Mouse (Mus musculus) cerebellum, postnatal 25 days (tissue): ENCODE data around the gene Grik2.
A peak's percentile ranks its signal among the peaks of the same experiment; 100 is the strongest.
"Not testable (repeated sequence)": the region's sequence is repeated elsewhere in the genome, so short reads cannot be mapped to it uniquely, and the experiment has no call there.

ENCODE experiments used
- DNase-seq, 2 experiments: peaks; one replicate each; pipeline ENCODE4 v3.0.0; 2021; ENCODE audit warnings: mixed read lengths in 2 of 2

Grik2 gene

GRCm38 (mm10) chr10:49647116-49647515 lies 141.4 kb downstream of the Grik2 start:
- DNase-seq = no peak

DNA sequence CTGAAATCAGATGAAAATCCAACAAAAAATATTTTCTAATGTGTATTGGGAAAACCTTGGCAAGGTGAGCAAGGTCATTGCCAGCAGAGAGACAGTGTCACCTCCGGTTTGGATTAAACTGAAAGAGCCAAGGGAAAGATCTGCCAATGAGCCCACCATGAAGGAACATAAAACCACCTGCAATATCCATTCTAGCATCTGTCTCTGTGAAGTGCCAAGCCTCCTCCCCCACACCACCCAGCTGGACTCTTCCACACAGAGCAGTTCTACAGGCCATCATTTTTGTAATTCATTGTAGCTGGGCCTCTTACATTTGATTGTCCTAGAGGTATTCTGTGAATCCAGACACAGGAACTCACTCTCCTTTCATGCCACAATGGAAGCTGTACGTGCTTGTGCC lies 148.7 kb downstream of the Grik2 start:
- peak; percentile 81 to 83 for DNase-seq

GRCm38 (mm10) chr10:49623951-49624350 lies 164.6 kb downstream of the Grik2 start:
- no peak for DNase-seq

DNA sequence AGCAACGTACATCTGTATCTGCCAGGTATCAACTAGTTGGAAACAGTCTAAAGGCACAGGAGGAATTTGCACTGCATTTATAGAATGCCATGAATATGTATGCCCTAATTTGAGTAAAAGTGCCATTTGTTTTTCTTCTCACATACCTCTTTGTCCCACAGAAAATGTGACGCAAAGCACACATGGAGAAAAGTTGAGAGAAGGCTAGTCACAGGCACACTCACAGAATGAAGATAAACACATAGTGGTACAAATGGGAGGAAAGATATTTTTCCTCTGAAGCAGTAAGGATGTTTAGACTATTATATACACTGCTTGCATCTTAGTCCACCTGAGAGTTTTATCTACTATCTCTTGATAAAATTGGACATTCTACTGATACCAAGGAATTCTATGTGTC lies 190.9 kb downstream of the Grik2 start:
- no peak for DNase-seq

DNA sequence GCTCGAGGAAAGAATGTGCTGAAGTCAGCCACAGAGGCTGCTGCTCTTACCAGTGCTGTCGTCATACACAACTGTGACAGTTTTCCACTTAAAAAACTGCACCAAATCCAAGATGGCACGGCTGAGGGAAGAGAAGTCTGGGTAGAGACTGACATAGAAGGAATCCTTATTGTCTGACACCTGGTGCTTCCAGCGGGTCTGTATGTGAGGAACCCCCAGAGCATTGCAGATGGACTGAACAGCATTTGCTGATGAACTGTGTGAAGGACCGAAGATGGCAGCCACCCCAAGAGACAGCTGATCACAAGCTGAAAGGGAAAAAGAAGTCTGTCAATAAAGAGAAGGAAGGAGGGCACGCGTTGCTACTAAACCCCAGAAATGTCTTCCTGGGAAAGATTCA lies 215.1 kb downstream of the Grik2 start:
- no peak for DNase-seq

DNA sequence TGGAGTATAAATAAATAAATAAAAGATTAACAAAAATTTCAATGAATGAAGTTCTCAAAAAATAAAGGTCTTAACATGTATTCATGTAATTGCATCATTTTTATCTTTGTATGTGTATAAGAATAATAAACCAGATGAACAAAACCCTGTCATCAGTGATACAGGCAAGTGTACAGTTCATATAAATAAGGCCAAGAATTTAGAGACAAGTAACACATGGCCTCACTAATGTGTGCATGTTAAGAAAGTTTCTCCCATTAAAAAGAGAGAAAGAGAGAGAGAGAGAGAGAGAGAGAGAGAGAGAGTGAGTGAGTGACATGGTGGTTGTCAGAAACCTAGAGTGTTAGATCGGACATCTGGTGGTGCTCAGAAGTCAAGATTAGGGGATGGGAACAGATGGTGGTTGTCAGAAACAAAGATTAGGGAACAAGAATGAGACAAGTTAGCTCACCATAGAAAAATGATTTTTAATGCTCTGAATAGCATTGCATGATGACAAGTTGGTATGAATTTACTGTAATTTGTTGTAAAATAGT lies 228.6 kb downstream of the Grik2 start:
- no peak for DNase-seq

DNA sequence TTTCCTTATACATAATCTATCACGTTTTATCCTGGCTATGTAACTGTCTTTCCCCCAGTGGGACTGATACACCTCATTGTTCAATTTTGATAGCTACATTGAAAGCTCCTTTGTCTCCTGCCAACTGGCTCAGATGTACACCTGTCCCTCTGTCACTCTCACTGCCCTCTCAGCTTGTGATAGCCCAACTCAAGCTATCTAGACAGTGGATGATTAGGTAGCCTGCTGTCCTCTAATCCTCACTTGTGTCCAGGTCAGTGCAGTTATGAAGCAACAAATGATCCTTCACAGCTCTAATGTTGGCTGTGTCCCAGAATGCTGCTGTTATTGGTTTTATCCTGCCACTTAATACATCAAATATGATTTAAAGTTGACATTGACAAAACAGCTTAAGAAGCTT lies 246.3 kb downstream of the Grik2 start:
- peak; percentile 7 to 19 for DNase-seq

DNA sequence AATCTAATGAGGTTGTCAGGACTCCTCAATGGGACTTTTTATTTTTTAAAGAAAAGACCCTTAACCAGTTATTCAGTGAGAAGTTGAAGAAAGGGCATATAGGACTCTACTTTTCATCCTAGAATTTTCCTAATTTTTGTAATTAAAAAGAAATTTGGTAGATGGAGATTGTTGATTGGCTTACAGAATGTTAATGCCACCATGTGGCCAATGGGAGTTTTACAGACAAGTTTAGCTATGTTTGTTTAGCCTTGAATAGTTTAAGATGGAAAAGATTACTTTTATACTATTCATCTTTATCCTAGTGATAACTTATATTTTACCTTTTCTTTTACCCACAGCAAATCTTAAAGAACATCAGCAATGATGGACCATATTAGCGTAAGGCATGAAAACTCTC lies 268.8 kb downstream of the Grik2 start:
- DNase-seq = no peak

DNA sequence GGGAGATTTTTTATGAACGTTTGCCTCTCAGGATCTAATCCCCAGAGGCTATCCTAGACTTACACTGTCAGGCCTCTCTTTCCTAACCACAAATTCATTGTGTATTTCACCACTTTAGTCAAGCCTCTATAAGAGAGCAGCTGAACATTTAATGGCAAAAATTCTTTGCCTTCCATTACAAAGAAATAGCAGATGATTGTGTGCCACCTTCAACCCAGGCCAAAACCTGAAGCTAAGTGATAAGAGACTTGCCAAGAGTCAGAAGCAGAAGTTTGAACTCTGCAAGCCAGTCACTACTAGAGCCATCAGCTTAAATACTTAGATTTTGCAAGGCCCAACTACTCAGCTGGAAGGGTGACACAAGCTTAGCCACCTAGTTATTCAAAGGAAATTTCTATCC lies 287.9 kb downstream of the Grik2 start:
- no peak for DNase-seq

DNA sequence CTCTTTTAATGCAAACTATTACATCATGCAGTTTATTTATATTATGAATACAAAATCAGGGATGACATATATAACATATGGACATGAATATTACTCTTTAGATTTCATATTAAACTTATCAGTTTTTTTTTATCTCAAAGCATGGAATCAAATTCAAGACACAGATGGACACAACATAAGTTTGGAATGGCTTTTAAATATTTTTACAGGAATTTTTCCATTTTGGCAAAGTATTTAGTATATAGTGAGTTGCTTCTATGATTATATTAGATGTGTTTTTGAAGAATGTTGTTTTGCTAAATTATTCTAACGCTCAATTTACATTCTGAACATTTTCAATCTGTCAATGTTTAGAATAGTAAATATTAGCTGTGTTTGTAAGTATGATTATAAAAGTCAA lies 291.3 kb downstream of the Grik2 start:
- no peak for DNase-seq

- DNase-seq = peak in 1 of 2 experiments; percentile 38
Observed at GRCm38 (mm10) chr10:49481439-49481838, 307.1 kb downstream of the Grik2 start.

- DNase-seq = no peak
Observed at GRCm38 (mm10) chr10:49480085-49480749, 308.3 kb downstream of the Grik2 start.

DNA sequence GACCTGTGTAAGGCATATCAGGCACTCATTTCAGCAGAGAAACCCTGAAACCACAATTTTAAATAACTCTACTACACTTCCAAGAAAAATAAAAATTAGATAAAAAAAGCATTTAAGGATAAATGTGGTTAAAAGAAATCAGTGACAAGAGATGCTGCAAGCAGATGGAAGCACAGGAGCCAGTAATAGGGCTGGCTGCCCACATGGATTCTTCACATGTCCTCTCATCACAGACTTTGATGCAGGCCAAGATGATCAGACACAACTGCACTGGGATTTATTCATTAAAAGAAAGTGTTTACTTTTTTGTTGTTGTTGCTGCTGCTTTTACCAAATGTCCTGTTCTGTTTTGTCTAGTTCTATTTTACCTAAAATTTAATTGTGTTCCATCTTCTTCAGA lies 315.0 kb downstream of the Grik2 start:
- peak in 1 of 2 experiments; percentile 24 for DNase-seq

DNA sequence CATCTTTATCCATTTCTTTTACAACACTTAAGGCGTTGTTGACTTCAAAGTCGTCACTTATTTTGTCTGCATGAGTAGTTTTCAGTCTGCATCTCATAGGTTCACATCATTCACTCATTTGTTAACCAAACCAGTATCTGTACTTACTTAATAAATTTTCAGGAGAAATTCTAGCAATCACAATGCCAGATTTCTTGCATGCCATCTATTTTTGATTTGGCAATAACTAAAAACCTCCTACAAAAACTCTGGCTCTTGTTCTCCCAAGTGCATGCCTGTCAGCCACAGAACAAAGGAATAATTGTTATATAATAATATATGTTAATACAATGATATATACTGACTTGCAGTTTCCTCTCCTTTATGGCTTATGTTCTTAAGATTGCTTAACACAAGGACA lies 331.8 kb downstream of the Grik2 start:
- DNase-seq = no peak

- DNase-seq = no peak
Observed at GRCm38 (mm10) chr10:49453535-49453934, 335.0 kb downstream of the Grik2 start.

- no peak for DNase-seq
Observed at GRCm38 (mm10) chr10:49441369-49441768, 347.2 kb downstream of the Grik2 start.

DNA sequence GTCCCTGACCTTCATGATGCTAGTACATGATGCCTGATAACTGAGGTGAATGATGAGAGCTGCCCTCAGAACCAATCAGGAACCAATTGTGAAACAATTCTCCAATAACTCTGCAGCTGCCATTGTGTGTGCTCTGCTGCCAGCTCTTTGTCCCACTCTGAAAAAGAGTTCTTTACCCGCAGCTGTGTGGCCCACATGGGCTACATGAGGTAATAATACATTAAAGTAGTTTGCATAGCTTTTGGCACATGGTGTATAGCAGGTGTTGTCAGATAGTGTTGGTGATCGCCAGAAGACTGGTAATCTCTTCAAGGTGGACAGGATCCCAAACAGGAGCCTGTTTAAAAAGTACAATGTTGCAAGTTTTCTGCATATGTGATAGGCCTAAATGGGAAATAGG lies 351.5 kb downstream of the Grik2 start:
- peak in 1 of 2 experiments; percentile 19 for DNase-seq

DNA sequence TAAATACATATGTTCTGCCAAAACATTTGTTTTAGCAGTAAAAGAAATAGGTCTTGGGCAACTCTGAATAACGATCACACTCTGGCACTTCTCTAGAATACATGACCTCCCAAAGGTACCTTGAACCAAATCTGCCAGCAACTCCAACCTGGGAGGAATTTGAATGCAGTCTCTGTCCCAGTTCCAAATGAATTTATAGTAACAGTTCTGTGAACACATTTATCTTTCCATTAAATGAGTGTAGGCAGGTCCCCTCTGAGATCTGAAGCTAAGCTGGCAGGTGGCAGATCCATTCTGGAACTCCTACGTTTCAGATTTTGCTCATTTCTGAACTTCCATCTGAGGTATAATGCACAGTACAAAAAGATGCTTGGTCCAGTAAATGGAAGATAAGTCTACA lies 352.3 kb downstream of the Grik2 start:
- DNase-seq = peak in 1 of 2 experiments; percentile 33

GRCm38 (mm10) chr10:49432825-49433224 lies 355.7 kb downstream of the Grik2 start:
- DNase-seq = no peak

DNA sequence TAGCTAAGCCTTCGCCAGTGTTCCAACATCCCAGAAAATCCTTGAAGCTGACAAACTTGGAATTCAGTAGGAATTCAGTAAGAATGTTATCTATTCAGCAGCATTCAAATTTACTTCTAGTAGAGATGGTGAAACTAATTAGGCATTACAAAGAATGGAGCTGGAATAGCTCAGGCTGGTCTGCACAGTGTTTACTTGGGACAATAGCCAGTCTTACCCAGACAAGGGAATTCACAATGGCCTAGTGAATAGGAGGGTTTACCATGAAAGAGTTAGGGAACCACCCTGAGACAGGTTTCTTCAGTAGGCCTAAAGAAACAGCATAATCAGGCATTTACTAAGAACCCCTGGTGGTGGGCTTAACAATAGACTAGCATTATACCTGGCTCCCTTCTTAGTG lies 371.4 kb downstream of the Grik2 start:
- not testable (repeated sequence) for DNase-seq

- DNase-seq = peak in 1 of 2 experiments; percentile 13
Observed at GRCm38 (mm10) chr10:49382996-49383395, 405.6 kb downstream of the Grik2 start.

- DNase-seq = peak; percentile 85 to 86
Observed at GRCm38 (mm10) chr10:49381852-49382251, 406.7 kb downstream of the Grik2 start.

DNA sequence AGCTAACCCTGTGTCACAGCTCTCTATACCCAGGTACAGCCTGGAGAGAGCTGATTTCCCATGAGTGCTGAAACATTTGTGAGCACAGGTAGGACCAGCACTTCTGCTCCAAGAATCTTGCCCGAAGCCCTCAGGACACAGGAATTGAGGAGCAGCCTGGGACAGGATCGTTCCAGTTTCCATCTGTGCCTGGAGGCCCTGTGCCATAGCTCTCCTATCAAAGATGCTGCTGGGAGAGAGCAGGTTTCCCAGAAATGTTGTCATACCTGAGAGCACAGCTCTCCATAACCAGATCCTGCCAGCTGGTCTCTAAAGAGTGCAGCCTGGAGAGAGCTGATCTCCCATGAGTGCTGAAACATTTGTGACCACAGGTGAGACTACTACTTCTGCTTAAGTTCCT lies 420.0 kb downstream of the Grik2 start:
- peak; percentile 69 to 70 for DNase-seq

DNA sequence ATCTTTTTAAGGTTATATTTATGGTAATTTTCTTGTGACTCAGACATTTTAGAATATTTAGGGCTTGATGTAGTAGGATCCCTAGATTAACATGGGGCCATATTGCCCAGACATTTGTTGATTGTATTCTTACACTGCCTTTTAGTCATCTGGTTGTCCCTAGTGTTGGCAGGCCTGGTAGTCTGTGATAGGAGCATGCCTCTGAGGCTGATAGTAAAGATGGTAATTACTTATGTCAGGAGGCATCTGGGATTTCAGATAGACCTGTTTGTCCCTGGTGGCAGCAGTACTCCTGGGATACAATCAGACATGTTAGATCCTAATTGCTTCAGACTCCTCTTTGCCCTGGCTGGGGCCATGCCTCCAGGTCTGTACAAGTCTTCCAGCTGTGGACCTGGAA lies 423.3 kb downstream of the Grik2 start:
- no peak for DNase-seq

- no peak for DNase-seq
Observed at GRCm38 (mm10) chr10:49322413-49322812, 466.2 kb downstream of the Grik2 start.
